Mouse (Mus musculus) heart, embryonic 12.5 days (tissue): ENCODE data around the gene Gpr183. TPM values are rescaled to one million over a fixed set of nuclear protein-coding genes. Genes with fewer than 3 reads are reported as not detected.
A peak's percentile ranks its signal among the peaks of the same experiment; 100 is the strongest.

ENCODE experiments used
- ATAC-seq: fragments of 200-750 bp; cut with Nextera tagmentation; 2 replicates; pipeline ENCODE4 v1.8.0; 2017; ENCODE audit warnings: moderate TSS enrichment, moderate library complexity; ENCODE audit not compliant: insufficient number of reproducible peaks, low FRiP score
- H3K27ac ChIP-seq: fragments of 300-500 bp; sonication (generic); 2 replicates; pipeline ENCODE4 v1.5.1; 2016; ENCODE audit warnings: mild to moderate bottlenecking, moderate library complexity; ENCODE audit not compliant: poor library complexity, severe bottlenecking
- H3K27me3 ChIP-seq: fragments of 300-500 bp; sonication (generic); replicated peaks from 2 replicates; pipeline ENCODE4 v1.6.1; 2016; ENCODE audit warnings: mild to moderate bottlenecking, moderate library complexity
- H3K36me3 ChIP-seq: fragments of 300-500 bp; sonication (generic); 2 replicates; pipeline ENCODE4 v1.6.1; 2016; ENCODE audit warnings: mild to moderate bottlenecking, moderate library complexity
- H3K4me1 ChIP-seq: fragments of 300-500 bp; sonication (generic); replicated peaks from 2 replicates; pipeline ENCODE4 v1.6.1; 2016; ENCODE audit warnings: mild to moderate bottlenecking
- H3K4me2 ChIP-seq: fragments of 300-500 bp; sonication (generic); 2 replicates; pipeline ENCODE4 v1.6.1; 2016; ENCODE audit warnings: mild to moderate bottlenecking, moderate library complexity
- H3K4me3 ChIP-seq: fragments of 300-500 bp; sonication (generic); 2 replicates; pipeline ENCODE4 v1.5.1; 2016; ENCODE audit warnings: mild to moderate bottlenecking
- H3K9ac ChIP-seq: fragments of 300-500 bp; sonication (generic); 2 replicates; pipeline ENCODE4 v1.6.1; 2016; ENCODE audit warnings: mild to moderate bottlenecking, moderate library complexity
- H3K9me3 ChIP-seq: fragments of 300-500 bp; sonication (generic); replicated peaks from 2 replicates; pipeline ENCODE4 v1.6.1; 2016; ENCODE audit warnings: mild to moderate bottlenecking, moderate library complexity
- WGBS: fragments of 180-500 bp; shearing (Covaris S2); methylation state at CpG from one replicate; pipeline ENCODE4 v1.1.7; 2016; 5-methylcytosine and 5-hydroxymethylcytosine counted together
- polyA plus RNA-seq: library from polyadenylated mRNA; unstranded; fragments of >200 nt; fragmentation: Nextera tagmentation; extraction: Ambion mirVana; gene quantifications from 2 replicates; pipeline ENCODE4 v1.2.1, GENCODE M21; 2016

The Gpr183 gene
- polyA plus RNA-seq, 1 experiment from 2014 or later, result 1.7 TPM

DNA sequence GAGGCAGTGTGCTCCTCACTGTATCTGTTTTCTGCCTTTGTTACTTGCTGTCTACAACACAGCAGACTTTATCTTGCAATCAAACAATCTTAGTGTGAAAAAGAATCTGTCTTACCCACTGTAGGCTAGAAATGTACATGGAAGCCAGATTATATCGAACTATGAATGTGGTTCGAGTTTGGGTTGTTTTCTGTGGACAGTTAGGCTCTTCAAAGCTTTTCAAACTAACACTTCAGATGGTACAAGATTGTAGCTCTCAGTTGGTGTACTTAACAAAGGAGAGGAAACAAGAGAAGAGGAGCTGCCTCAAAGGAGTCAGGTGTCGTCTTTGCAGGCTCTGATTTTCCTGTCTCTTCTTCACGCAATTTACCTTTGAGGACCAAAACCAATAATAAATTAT, 22.7 kb upstream of the Gpr183 start:
- no peak overlapping the region for H3K27ac ChIP-seq
- no peaks in the 10 kb centered on the region for H3K27me3 ChIP-seq
- no peaks in the 10 kb centered on the region for H3K9me3 ChIP-seq
- H3K4me1 ChIP-seq, result peaks cover 18% of the 10 kb centered on the region
- no peak overlapping the region for H3K4me2 ChIP-seq
- 78% methylated on average over 4 of the region's 4 CpGs for WGBS
- no peaks in the 10 kb centered on the region for H3K36me3 ChIP-seq
- H3K9ac ChIP-seq, result no peak overlapping the region
- no peak overlapping the region for H3K4me3 ChIP-seq
- no peak for ATAC-seq

DNA sequence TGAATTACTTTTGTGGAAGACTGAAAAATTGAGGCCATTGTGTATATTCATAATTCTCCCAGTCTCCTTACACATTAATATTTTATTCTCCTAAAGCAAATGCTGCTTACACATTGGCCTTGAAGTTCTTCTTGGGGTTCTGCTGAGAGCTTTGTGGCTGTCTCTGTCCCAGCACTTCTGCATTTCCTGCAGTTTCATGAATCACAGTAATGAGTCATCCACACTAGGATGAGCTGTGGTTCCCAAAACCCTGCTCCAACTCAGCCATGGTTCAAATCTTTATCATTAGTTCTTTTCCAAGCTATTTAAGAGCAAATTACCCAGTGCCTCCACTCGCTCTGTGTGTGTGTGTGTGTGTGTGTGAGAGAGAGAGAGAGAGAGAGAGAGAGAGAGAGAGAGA, 22.3 kb upstream of the Gpr183 start:
- H3K9ac ChIP-seq, result no peak overlapping the region
- no peak overlapping the region for H3K4me3 ChIP-seq
- H3K27me3 ChIP-seq, result no peaks in the 10 kb centered on the region
- H3K27ac ChIP-seq, result no peak overlapping the region
- no peaks in the 10 kb centered on the region for H3K36me3 ChIP-seq
- ATAC-seq, result no peak
- H3K4me1 ChIP-seq, result peaks cover 20% of the 10 kb centered on the region
- WGBS, result 73% methylated on average over 1 of the region's 1 CpGs
- H3K9me3 ChIP-seq, result no peaks in the 10 kb centered on the region
- no peak overlapping the region for H3K4me2 ChIP-seq

DNA sequence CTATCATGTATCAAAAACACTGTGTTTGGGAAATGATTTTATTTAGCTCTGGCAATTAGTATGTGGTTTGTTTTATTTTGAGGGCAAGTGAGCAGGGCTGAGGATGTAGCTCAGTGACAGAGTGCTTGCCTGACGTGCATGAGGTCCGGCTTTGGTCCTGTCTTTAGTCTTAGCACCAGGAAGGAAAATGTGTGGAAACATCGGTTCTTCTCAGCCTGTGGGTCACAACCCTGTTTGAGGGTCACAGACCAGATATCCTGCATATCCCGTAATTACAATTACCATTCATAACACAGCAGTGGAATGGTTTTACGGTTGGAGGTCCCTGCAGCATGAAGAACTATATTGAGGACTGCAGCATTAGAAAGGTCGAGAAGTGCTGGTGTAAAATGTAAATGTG, 21.0 kb upstream of the Gpr183 start:
- 74% methylated on average over 6 of the region's 6 CpGs for WGBS
- Histone ChIP-seq H3K27me3 (no peaks in the 10 kb centered on the region), H3K9me3 (no peaks in the 10 kb centered on the region), H3K9ac (no peak overlapping the region), H3K4me2 (no peak overlapping the region), H3K4me1 (peaks cover 18% of the 10 kb centered on the region), H3K27ac (no peak overlapping the region), H3K4me3 (no peak overlapping the region), H3K36me3 (no peaks in the 10 kb centered on the region)
- no peak for ATAC-seq

DNA sequence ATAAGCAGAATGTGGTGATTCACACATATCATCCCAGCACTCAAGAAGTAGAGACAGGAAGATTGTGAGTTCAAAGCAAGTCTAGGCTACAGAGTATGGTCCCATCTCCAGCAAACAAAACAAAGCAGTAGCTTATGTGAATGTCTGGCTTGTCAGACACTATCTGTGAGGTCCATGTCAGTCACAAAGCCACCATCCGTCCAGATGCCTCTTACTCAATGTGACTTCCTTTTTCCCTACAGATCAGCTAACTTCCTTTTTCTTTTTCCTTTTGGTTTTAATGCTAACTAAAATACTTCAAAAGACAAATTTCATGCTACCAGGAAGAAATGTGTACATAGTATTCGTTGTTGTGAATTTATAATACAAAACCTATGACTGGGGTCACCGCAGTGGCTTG, 20.5 kb upstream of the Gpr183 start:
- 66% methylated on average over 3 of the region's 3 CpGs for WGBS
- no peaks in the 10 kb centered on the region for H3K9me3 ChIP-seq
- no peak overlapping the region for H3K4me3 ChIP-seq
- no peak overlapping the region for H3K4me2 ChIP-seq
- H3K4me1 ChIP-seq, result peaks cover 18% of the 10 kb centered on the region
- no peak overlapping the region for H3K9ac ChIP-seq
- no peak overlapping the region for H3K27ac ChIP-seq
- no peaks in the 10 kb centered on the region for H3K27me3 ChIP-seq
- H3K36me3 ChIP-seq, result no peaks in the 10 kb centered on the region
- ATAC-seq, result no peak

DNA sequence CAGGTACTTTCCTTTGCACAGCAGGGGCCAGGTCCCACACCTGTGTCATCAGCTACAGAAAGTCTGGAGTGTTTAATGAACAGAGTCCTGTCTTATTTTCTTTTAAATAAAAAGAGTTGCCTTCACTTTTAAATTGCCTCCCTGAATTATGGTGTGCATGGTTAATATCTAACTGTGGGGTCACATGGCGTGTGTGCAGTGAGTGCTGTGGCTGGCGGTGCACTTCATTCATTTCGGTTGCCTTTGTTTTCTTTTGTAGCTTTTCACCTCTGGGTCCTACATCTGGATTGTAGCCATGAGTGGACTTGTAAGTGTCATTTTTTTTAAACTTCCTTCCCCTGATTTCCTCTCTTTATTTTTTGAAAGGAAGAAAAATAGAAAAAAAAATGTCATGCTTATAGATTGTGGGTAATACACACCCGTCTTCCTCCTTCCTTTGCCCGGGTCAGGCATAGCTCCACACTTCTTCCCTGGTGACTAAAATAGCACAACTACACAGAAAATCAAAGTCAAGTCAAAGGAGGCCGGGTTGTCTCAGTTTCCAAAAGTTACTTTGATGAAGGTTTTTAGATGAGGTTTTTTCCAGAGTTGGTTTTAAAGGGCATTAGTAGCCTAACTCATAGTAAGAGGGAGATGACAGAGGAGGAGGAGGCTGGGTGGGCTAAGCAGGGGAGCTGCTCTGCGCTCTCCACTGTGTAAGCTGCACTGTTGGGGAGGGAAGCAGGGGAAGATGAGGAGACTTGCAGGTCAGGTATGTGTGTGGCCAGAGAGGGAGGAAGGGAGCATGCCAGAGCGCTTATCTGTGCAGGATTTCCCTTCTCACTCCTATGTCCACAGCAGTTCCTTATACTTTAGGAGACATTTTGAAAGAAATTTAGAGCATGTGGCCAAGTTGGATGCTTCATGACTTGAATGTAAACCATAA, 18.3 kb upstream of the Gpr183 start:
- peak; percentile 77 for ATAC-seq
- no peaks in the 10 kb centered on the region for H3K27me3 ChIP-seq

DNA sequence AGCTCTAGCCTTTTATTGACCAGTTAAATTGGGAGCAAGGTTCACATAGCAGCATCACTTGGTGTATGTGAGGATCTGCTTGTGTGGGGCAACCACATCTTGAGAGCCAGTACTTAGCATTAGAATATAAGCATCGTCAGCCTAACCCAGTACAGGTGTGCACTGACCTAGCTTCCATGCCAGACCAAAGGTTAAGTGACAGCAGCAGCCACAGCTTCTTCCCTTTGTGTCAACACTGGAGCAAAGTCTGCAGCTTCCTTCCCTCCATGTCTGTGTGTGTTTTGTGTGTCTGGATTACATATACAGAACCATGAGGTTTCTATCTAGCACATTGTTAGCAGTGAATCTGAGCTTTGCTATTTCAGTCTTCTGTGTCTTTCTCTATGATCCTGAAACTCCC, 16.5 kb upstream of the Gpr183 start:
- Histone ChIP-seq H3K36me3 (no peaks in the 10 kb centered on the region), H3K9ac (no peak overlapping the region), H3K27me3 (no peaks in the 10 kb centered on the region), H3K4me1 (peaks cover 18% of the 10 kb centered on the region), H3K9me3 (no peaks in the 10 kb centered on the region), H3K4me3 (no peak overlapping the region), H3K4me2 (no peak overlapping the region), H3K27ac (no peak overlapping the region)
- 85% methylated on average over 1 of the region's 1 CpGs for WGBS
- ATAC-seq, result no peak

More for the DNA sequence above, 18.3 kb upstream of the Gpr183 start:
- Histone ChIP-seq H3K4me2 (no peak overlapping the region), H3K4me3 (no peak overlapping the region), H3K27ac (peak overlapping the region; percentile 64), H3K9ac (no peak overlapping the region), H3K4me1 (peaks cover 18% of the 10 kb centered on the region), H3K36me3 (no peaks in the 10 kb centered on the region), H3K9me3 (no peaks in the 10 kb centered on the region)
- WGBS, result 37% methylated on average over 8 of the region's 8 CpGs

DNA sequence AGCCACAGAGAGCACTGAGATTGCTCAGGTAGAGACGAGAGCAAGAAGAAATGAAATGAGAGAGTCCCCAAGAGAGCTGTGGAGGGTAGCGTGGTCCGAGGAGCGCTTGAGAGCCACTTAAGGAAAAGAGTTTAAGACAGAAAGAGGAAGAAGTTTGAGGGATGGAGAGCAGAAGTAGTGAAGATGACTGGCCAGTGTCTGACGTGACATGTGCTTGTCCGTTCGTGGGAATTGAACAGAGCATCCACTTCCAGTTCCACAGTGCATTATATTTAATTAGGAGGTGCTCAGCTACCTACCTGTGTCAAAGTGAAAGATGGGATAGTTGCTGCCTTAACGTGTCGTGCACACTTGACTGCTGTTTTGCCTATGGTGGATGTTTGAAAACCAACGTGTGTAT, 8.1 kb upstream of the Gpr183 start:
- 0 out of 2 replicates have a peak, but pooled peaks cover 6% of the 10 kb centered on the region for H3K4me1 ChIP-seq
- no peak overlapping the region for H3K4me2 ChIP-seq
- H3K36me3 ChIP-seq, result peaks cover 18% of the 10 kb centered on the region
- no peak overlapping the region for H3K4me3 ChIP-seq
- no peaks in the 10 kb centered on the region for H3K27me3 ChIP-seq
- no peak for ATAC-seq
- 88% methylated on average over 10 of the region's 10 CpGs for WGBS
- no peak overlapping the region for H3K27ac ChIP-seq
- no peak overlapping the region for H3K9ac ChIP-seq
- peaks cover 3% of the 10 kb centered on the region; the same call in 1 of the 2 replicates for H3K9me3 ChIP-seq

DNA sequence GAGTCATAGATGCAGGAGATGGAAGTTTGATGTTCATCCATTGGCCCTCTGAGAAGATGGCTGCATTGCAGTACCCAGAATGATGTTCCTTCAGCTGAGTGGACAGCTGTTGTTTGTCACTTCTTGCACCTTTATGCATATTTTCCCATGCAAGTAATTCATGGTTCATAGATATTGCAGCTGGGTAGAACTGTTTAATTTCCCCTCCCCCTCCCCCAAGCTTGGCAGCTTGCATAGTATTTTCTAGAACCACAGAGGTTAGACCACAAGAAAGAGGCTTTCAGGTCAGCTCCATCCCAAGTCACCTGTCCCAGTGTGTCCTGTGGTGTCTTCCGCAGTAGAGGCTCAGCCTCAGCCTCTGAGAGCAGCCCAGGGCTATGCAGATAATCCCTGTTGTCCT, 5.4 kb upstream of the Gpr183 start:
- no peak for ATAC-seq
- Histone ChIP-seq H3K4me2 (no peak overlapping the region), H3K4me3 (no peak overlapping the region), H3K9ac (no peak overlapping the region), H3K4me1 (peaks cover 10% of the 10 kb centered on the region; the same call in 1 of the 2 replicates), H3K36me3 (peaks cover 10% of the 10 kb centered on the region; the same call in 1 of the 2 replicates), H3K9me3 (no peaks in the 10 kb centered on the region), H3K27me3 (no peaks in the 10 kb centered on the region), H3K27ac (no peak overlapping the region)
- WGBS, result 94% methylated on average over 1 of the region's 1 CpGs

DNA sequence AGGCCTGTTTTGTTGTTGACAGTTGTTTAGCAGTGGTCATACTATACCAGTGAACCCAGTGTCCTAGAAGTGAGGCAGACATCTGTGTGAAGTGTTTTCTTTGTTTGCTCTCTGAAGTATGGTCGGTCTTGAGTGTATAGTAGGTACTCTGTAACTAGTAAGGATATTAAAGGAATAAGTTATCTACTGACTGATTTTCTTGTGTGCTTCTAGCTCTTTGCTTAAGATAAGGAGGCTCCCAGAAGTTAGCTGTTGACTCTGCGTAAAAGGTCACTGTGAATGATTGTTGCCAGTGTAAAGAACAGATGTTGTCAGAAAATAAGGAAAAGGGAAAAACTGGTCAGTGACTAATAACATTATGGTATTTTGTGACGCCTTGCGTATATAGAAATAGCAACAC, 2.1 kb upstream of the Gpr183 start:
- no peaks in the 10 kb centered on the region for H3K36me3 ChIP-seq
- H3K27ac ChIP-seq, result no peak overlapping the region
- no peaks in the 10 kb centered on the region for H3K9me3 ChIP-seq
- H3K4me1 ChIP-seq, result peaks cover 24% of the 10 kb centered on the region
- 68% methylated on average over 4 of the region's 4 CpGs for WGBS
- no peak overlapping the region for H3K4me3 ChIP-seq
- ATAC-seq, result no peak
- no peak overlapping the region for H3K9ac ChIP-seq
- H3K27me3 ChIP-seq, result no peaks in the 10 kb centered on the region
- no peak overlapping the region for H3K4me2 ChIP-seq

DNA sequence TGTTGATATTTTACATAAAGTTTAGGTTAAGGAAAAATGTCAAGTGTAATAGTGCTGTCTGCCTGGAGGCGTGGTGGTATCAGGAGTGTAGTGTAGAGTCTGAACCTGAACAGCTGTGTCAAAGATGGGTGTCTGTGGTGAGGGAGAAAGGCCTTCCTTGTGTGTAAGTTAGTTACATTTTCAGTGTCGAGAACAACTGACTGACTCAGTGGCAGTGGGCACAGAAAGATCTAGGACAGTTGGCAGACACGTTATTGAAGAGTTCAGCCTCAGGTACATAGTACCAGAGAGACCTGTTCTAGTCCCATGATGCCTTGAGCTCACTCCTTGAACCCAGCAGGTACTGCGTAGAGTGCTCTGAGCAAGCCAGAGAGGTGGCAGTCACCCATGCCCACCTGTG, 466 bp upstream of the Gpr183 start:
- H3K36me3 ChIP-seq, result no peaks in the 10 kb centered on the region
- no peak overlapping the region for H3K4me3 ChIP-seq
- 83% methylated on average over 4 of the region's 4 CpGs for WGBS
- H3K27me3 ChIP-seq, result no peaks in the 10 kb centered on the region
- peaks cover 40% of the 10 kb centered on the region for H3K4me1 ChIP-seq
- H3K4me2 ChIP-seq, result no peak overlapping the region
- ATAC-seq, result no peak
- no peak overlapping the region for H3K27ac ChIP-seq
- H3K9ac ChIP-seq, result no peak overlapping the region
- no peaks in the 10 kb centered on the region for H3K9me3 ChIP-seq

DNA sequence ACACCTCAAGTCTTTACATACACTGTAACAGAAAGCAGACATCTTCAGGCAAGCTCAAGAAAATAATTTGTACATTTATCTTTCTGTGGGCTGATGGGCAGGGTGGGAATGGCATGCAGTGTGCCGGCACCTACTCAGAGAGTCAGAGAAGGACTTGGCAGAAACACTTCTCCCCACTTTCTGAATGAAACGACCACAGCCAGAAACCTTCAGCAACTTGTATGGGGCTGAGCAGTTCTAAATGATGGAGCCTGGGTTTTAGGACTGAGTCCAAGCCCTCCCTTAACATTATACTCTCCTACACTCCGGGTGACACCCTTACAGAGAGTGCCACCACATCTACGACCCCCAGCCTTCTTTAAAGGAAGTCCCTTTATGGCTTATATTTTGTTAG, 1.1 kb downstream of the Gpr183 start:
- Histone ChIP-seq H3K9me3 (no peaks in the 10 kb centered on the region), H3K27me3 (no peaks in the 10 kb centered on the region), H3K4me2 (peak overlapping the region; percentile 29; the same call in 1 of the 2 replicates), H3K4me1 (peaks cover 40% of the 10 kb centered on the region), H3K36me3 (no peaks in the 10 kb centered on the region), H3K4me3 (no peak overlapping the region), H3K27ac (peak overlapping the region; percentile 41; the same call in 1 of the 2 replicates), H3K9ac (no peak overlapping the region)
- WGBS, result 44% methylated on average over 4 of the region's 4 CpGs
- no peak for ATAC-seq
